Mouse (Mus musculus): ENCODE measurements around the gene Gm44805. TPM values are rescaled to one million over a fixed set of nuclear protein-coding genes. Genes with fewer than 3 reads are reported as not detected.

Gene Gm44805
- polyA plus RNA-seq, 1 experiment from 2014 or later, result 1.2 TPM

GRCm38 (mm10) chr7:19713598-19713997, 32.4 kb upstream of the Gm44805 start:
- Histone ChIP-seq H3K9ac (peak overlapping the region; percentile 96), H3K27ac (no peak overlapping the region), H3K27me3 (replicated peaks) (no peaks in the 10 kb centered on the region), H3K9me3 (no peaks in the 10 kb centered on the region), H3K4me1 (replicated peaks) (peaks cover 9% of the 10 kb centered on the region; the same call in 1 of the 2 replicates), H3K4me2 (replicated peaks) (peak overlapping the region; percentile 79; the same call in 1 of the 2 replicates), H3K36me3 (peaks cover 30% of the 10 kb centered on the region), H3K4me3 (replicated peaks) (no peak overlapping the region)
- no peak for ATAC-seq
- WGBS, result 86% methylated on average over 9 of the region's 9 CpGs

- H3K4me1 ChIP-seq (replicated peaks), result peaks cover 9% of the 10 kb centered on the region; the same call in 1 of the 2 replicates
- no peak overlapping the region for H3K27ac ChIP-seq
- H3K36me3 ChIP-seq, result peaks cover 30% of the 10 kb centered on the region
- no peak overlapping the region for H3K4me3 ChIP-seq (replicated peaks)
- 39% methylated on average over 4 of the region's 4 CpGs for WGBS
- H3K9ac ChIP-seq, result no peak overlapping the region
- no peak overlapping the region for H3K4me2 ChIP-seq (replicated peaks)
- ATAC-seq, result no peak
- H3K27me3 ChIP-seq (replicated peaks), result no peaks in the 10 kb centered on the region
- H3K9me3 ChIP-seq, result no peaks in the 10 kb centered on the region
Observed at GRCm38 (mm10) chr7:19713196-19713595, 32.0 kb upstream of the Gm44805 start.

- H3K4me2 ChIP-seq (replicated peaks), result no peak overlapping the region
- H3K36me3 ChIP-seq, result peaks cover 30% of the 10 kb centered on the region
- no peaks in the 10 kb centered on the region for H3K9me3 ChIP-seq
- no peak for ATAC-seq
- H3K27ac ChIP-seq, result no peak overlapping the region
- 77% methylated on average over 4 of the region's 4 CpGs for WGBS
- H3K9ac ChIP-seq, result no peak overlapping the region
- H3K4me3 ChIP-seq (replicated peaks), result no peak overlapping the region
- no peaks in the 10 kb centered on the region for H3K27me3 ChIP-seq (replicated peaks)
- H3K4me1 ChIP-seq (replicated peaks), result peaks cover 9% of the 10 kb centered on the region; the same call in 1 of the 2 replicates
Observed at GRCm38 (mm10) chr7:19712414-19712813, 31.2 kb upstream of the Gm44805 start.

GRCm38 (mm10) chr7:19710650-19711049, 29.4 kb upstream of the Gm44805 start:
- WGBS, result 88% methylated on average over 10 of the region's 10 CpGs
- Histone ChIP-seq H3K36me3 (peaks cover 38% of the 10 kb centered on the region), H3K9ac (no peak overlapping the region), H3K4me3 (replicated peaks) (no peak overlapping the region), H3K4me1 (replicated peaks) (0 out of 2 replicates have a peak, but pooled peaks cover 9% of the 10 kb centered on the region), H3K27ac (no peak overlapping the region), H3K4me2 (replicated peaks) (no peak overlapping the region), H3K9me3 (no peaks in the 10 kb centered on the region), H3K27me3 (replicated peaks) (no peaks in the 10 kb centered on the region)
- ATAC-seq, result no peak

GRCm38 (mm10) chr7:19705271-19705670, 24.0 kb upstream of the Gm44805 start:
- no peak for ATAC-seq
- Histone ChIP-seq H3K36me3 (peaks cover 30% of the 10 kb centered on the region), H3K9ac (no peak overlapping the region), H3K27me3 (replicated peaks) (no peaks in the 10 kb centered on the region), H3K27ac (no peak overlapping the region), H3K4me1 (replicated peaks) (peaks cover 17% of the 10 kb centered on the region), H3K9me3 (no peaks in the 10 kb centered on the region), H3K4me3 (replicated peaks) (no peak overlapping the region), H3K4me2 (replicated peaks) (no peak overlapping the region)
- WGBS, result 97% methylated on average over 7 of the region's 7 CpGs

- H3K9ac ChIP-seq, result no peak overlapping the region
- H3K4me2 ChIP-seq (replicated peaks), result no peak overlapping the region
- H3K4me3 ChIP-seq (replicated peaks), result no peak overlapping the region
- H3K27me3 ChIP-seq (replicated peaks), result no peaks in the 10 kb centered on the region
- ATAC-seq, result no peak
- WGBS, result 87% methylated on average over 4 of the region's 4 CpGs
- no peak overlapping the region for H3K27ac ChIP-seq
- H3K9me3 ChIP-seq, result no peaks in the 10 kb centered on the region
- peaks cover 23% of the 10 kb centered on the region for H3K36me3 ChIP-seq
- peaks cover 20% of the 10 kb centered on the region for H3K4me1 ChIP-seq (replicated peaks)
Observed at GRCm38 (mm10) chr7:19704475-19704874, 23.3 kb upstream of the Gm44805 start.

GRCm38 (mm10) chr7:19702859-19703555, 21.8 kb upstream of the Gm44805 start:
- Histone ChIP-seq H3K4me3 (replicated peaks) (no peak overlapping the region), H3K4me2 (replicated peaks) (no peak overlapping the region), H3K9me3 (no peaks in the 10 kb centered on the region), H3K9ac (no peak overlapping the region), H3K27me3 (replicated peaks) (no peaks in the 10 kb centered on the region), H3K4me1 (replicated peaks) (peaks cover 35% of the 10 kb centered on the region), H3K27ac (no peak overlapping the region), H3K36me3 (peaks cover 16% of the 10 kb centered on the region)
- WGBS, result 90% methylated on average over 16 of the region's 16 CpGs
- ATAC-seq, result no peak

GRCm38 (mm10) chr7:19701069-19701761, 20.0 kb upstream of the Gm44805 start:
- Histone ChIP-seq H3K4me1 (replicated peaks) (peaks cover 37% of the 10 kb centered on the region), H3K36me3 (peaks cover 10% of the 10 kb centered on the region), H3K27ac (peak overlapping the region; percentile 83), H3K4me3 (replicated peaks) (no peak overlapping the region), H3K9ac (peak overlapping the region; percentile 28; the same call in 1 of the 2 replicates), H3K27me3 (replicated peaks) (no peaks in the 10 kb centered on the region), H3K9me3 (no peaks in the 10 kb centered on the region), H3K4me2 (replicated peaks) (0 out of 2 replicates have a peak overlapping the region, but pooled peaks have one; percentile 9)
- whole genome bisulfite sequencing, result 28% methylated on average over 22 of the region's 22 CpGs
- ATAC-seq, result peak; percentile 92

- Histone ChIP-seq H3K4me2 (replicated peaks) (0 out of 2 replicates have a peak overlapping the region, but pooled peaks have one; percentile 9), H3K27me3 (replicated peaks) (no peaks in the 10 kb centered on the region), H3K9me3 (no peaks in the 10 kb centered on the region), H3K9ac (no peak overlapping the region), H3K4me3 (replicated peaks) (no peak overlapping the region), H3K27ac (peak overlapping the region; percentile 61), H3K4me1 (replicated peaks) (peaks cover 37% of the 10 kb centered on the region), H3K36me3 (peaks cover 8% of the 10 kb centered on the region; the same call in 1 of the 2 replicates)
- WGBS, result 46% methylated on average over 12 of the region's 12 CpGs
- peak; percentile 54 for ATAC-seq
Observed at GRCm38 (mm10) chr7:19700299-19701068, 19.3 kb upstream of the Gm44805 start.

- no peak for ATAC-seq
- Histone ChIP-seq H3K4me1 (replicated peaks) (peaks cover 43% of the 10 kb centered on the region), H3K27me3 (replicated peaks) (no peaks in the 10 kb centered on the region), H3K27ac (no peak overlapping the region), H3K9me3 (no peaks in the 10 kb centered on the region), H3K4me2 (replicated peaks) (no peak overlapping the region), H3K4me3 (replicated peaks) (no peak overlapping the region), H3K36me3 (peaks cover 6% of the 10 kb centered on the region; the same call in 1 of the 2 replicates), H3K9ac (no peak overlapping the region)
- 86% methylated on average over 4 of the region's 4 CpGs for WGBS
Observed at GRCm38 (mm10) chr7:19699827-19700148, 18.6 kb upstream of the Gm44805 start.

- 0 out of 2 replicates have a peak, but pooled peaks have one; percentile 6 for ATAC-seq
- 4% methylated on average over 20 of the region's 20 CpGs for WGBS
Observed at GRCm38 (mm10) chr7:19698907-19699826, 17.9 kb upstream of the Gm44805 start, which contains the start of gene Apoe. Gene Apoe, minus strand, starts transcription at chr7:19699188.

More at GRCm38 (mm10) chr7:19698907-19699826, 17.9 kb upstream of the Gm44805 start, which contains the start of gene Apoe:
- H3K27me3 ChIP-seq (replicated peaks), result no peaks in the 10 kb centered on the region
- H3K9me3 ChIP-seq, result no peaks in the 10 kb centered on the region
- peak within 1 kb of the TSS; percentile 46 for H3K9ac ChIP-seq
- 0 out of 2 replicates have a peak within 1 kb of the TSS, but pooled peaks have one; percentile 1 for H3K27ac ChIP-seq
- H3K4me1 ChIP-seq (replicated peaks), result peaks cover 48% of the 10 kb centered on the region
- peak within 1 kb of the TSS; percentile 32 for H3K4me3 ChIP-seq (replicated peaks)
- peak within 1 kb of the TSS; percentile 66 for H3K4me2 ChIP-seq (replicated peaks)
- peaks cover 6% of the 10 kb centered on the region; the same call in 1 of the 2 replicates for H3K36me3 ChIP-seq

Data from intestine, embryonic 15.5 days (tissue).